ENCODE assay signal across 8 mouse cellular contexts in genomic region chr19:47579225-47579787, GRCm38 (mm10). TPM values are rescaled to one million over a fixed set of nuclear protein-coding genes. Genes with fewer than 3 reads are reported as not detected.
DNase-seq lines count a peak whose midpoint lies in the region; ATAC-seq lines count a peak whose summit lies in the region.

Slk (plus strand) TSS chr19:47579678.

- peak within 1 kb of the TSS; percentile 80 for H3K9ac ChIP-seq in hindbrain, embryonic 15.5 days

- H3K4me2 ChIP-seq in hindbrain, embryonic 15.5 days: peak within 1 kb of the TSS; percentile 98

- under 1% methylated on average over 75 of the region's 83 CpGs for WGBS in hindbrain, embryonic 15.5 days

- peak within 1 kb of the TSS; percentile 93 for H3K27ac ChIP-seq in hindbrain, embryonic 15.5 days (replicated peaks)

- H3K4me3 ChIP-seq in hindbrain, embryonic 15.5 days: peak within 1 kb of the TSS; percentile 86

- H3K27me3 ChIP-seq in hindbrain, embryonic 15.5 days: no peaks in the 10 kb centered on the region

- H3K36me3 ChIP-seq in hindbrain, embryonic 15.5 days: no peaks in the 10 kb centered on the region

- peak; percentile 94 for ATAC-seq in hindbrain, embryonic 15.5 days (ENCODE audit: low FRiP score, low read depth)

- no peaks in the 10 kb centered on the region for H3K9me3 ChIP-seq in hindbrain, embryonic 15.5 days

- peaks cover 23% of the 10 kb centered on the region for H3K4me1 ChIP-seq in hindbrain, embryonic 15.5 days (replicated peaks)

- peak; percentile 92 for DNase-seq in ZHBTc4 (ENCODE audit: low read depth, low spot score)
- peak; percentile 38 to 85 for DNase-seq in cerebellum, postnatal 4 days (ENCODE audit: low spot score in 2 of 2)
- peak; percentile 76 for DNase-seq in gastrocnemius, adult 18-20 months (ENCODE audit: low spot score)
- DNase-seq in left cerebral cortex, adult 18-20 months (ENCODE audit: low spot score in 2 of 2): peak; percentile 69 to 85
- peak; percentile 87 to 94 for DNase-seq in lung, postnatal 4 days
- DNase-seq in retina, postnatal 1 day: peak; percentile 91
- peak; percentile 89 for DNase-seq in thymus, postnatal 4 days

RNA-seq across cellular contexts. Expression of gene Slk, which starts in this region (rescaled TPM):
- 10 to 100 TPM; 27.2 to 35.6 TPM for total RNA-seq in gastrocnemius, adult 18-20 months (2021)
- 5.9 and 6.5 TPM in 2 replicates for polyA plus RNA-seq in hindbrain, embryonic 15.5 days (2015; fragmentation: Nextera tagmentation; extraction: Ambion mirVana)
- total RNA-seq in left cerebral cortex, adult 18-20 months (2021): 10 to 100 TPM; 51.2 to 57.1 TPM

Comparison
In these comparisons a context has a peak if more than half of its experiments do, and no peak if none do; other contexts are left out.
1. Peak in every context shown above with its lines: DNase-seq, ATAC-seq, H3K4me3 ChIP-seq and H3K27ac ChIP-seq.